Mouse (Mus musculus) kidney, adult 8-10 months (tissue): ENCODE measurements around the gene Brk1.

ENCODE experiments used
- DNase-seq, 2 experiments: peaks; one replicate each; pipeline ENCODE4 v3.0.0; 2022

Brk1 gene

DNA sequence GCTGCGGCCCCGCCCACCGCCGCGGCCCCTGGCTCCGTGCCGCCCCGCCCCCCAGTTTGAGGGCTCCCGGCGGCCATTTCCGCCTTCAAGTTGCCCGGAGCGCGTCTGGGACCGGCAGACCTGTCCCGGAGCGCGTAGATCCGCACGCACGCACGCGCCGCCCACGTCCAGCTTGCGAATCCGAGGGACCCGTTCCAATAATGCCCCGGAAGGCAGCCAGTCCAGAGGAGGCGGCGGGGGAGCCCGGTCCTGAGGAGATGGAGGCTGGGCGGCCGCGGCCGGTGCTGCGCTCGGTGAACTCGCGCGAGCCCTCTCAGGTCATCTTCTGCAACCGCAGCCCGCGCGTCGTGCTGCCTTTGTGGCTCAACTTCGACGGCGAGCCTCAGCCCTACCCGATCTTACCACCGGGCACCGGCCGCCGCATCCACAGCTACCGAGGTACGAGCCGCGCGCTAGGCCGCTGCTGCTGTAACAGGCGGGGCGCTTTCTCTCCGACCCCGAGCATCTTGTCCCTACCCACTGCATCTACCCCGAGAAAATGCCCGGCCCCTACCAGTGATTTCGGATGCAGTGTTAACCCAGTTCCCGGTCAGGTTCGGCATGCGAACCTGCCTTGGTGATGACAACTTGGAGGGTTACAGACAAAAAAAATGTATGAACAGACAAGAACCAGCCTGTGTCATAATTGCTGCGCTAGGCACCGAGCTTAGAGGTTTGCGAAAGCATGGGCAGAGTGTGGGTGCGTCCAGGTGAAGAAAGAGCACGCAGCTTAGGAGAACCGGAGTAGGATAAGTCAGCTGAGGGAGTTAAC, 19.6 kb downstream of the Brk1 start, which contains the start of gene Vhl:
TSS of gene Vhl (plus strand) at position 19 of the 811 bp plus-strand sequence.
- peak; percentile 89 for DNase-seq

DNA sequence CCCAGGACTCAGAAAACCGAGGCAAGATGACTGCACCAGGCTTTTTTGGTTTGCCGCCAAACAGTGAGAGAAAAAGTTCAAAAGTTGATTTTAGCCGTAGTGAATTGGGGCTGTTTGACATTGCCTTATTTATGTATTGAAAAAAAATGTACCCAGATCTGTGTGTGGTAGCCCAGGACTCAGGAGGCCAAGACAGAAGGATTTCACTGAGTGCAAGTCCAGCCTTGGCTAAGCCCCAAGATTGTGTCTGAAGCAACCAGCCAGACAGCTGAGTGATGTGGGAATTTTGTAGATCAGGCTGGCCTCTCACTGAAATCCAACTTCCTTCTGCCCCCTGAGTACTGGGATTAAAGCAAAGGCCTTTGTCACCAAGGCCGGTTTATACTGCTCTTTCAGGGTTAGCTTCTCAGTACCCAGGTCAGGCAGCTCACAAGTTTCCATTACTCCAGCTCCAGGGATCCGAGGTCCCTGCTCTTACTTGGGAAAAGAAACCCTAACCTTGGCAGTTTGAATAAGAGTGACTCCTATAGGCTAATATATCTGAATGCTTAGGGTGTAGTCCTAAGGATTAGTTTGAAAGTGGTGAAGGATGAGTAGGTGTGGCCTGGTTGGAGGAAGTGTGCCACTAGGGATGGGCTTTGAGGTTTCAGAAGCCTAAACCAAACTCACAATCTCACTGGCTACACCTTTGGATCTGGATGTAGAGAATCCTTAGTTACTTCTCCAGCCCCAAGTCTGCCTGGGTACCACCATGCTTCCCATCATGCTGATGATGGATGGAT, 20.6 kb downstream of the Brk1 start:
- DNase-seq = no peak

GRCm38 (mm10) chr6:113630322-113630721, 25.8 kb downstream of the Brk1 start:
- DNase-seq = no peak

- no peak for DNase-seq
These were observed 28.3 kb downstream of the Brk1 start for GRCm38 (mm10) chr6:113632863-113633262.

- DNase-seq = peak; percentile 94 to 98
These were observed 33.9 kb downstream of the Brk1 start, which contains the start of gene Irak2 for GRCm38 (mm10) chr6:113638302-113639040. Irak2 (plus strand) TSS chr6:113638467.

DNA sequence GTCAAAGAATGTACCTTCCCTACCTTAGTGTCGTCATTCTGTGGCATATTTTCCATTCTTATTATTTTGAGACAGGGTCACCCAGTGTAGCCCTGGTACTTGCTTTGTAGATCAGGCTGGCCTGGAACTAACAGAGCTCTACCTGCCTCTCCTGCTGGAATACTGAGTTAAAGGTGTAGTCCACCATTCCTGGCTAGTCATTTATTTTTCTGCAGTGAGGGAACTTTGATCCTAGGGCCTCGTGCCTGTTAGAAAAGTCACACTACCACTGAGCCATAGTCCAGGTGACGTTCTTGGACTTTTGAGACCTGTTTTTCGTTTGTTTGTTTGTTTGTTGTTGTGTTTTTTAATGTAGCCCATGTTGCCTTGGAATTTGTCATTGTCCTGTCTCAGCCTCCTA, 34.6 kb downstream of the Brk1 start:
- peak; percentile 68 to 74 for DNase-seq

- DNase-seq = no peak
These were observed 38.0 kb downstream of the Brk1 start for GRCm38 (mm10) chr6:113642605-113643004.

- DNase-seq = no peak
These were observed 38.4 kb downstream of the Brk1 start for GRCm38 (mm10) chr6:113643021-113643420.

DNA sequence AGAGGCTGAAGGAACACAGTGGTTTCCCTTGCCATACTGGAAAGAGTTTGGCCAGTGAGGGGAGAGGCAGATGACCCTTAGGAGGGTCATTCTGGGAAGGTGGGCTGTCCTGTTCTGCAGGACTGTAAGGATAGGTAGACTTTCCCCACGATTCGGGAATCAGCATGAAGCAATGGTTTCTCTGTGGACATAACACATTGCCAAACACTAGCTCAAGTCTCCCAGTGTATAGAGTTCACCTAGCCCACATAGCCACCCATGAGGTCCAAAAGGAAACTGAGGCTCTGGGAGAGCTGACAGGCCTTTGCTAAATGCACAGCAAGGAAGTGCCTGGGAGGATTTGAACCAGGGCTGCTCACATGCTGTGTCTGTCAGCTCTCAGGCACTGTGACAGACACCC, 39.4 kb downstream of the Brk1 start:
- DNase-seq = no peak

GRCm38 (mm10) chr6:113644808-113645207, 40.2 kb downstream of the Brk1 start:
- peak; percentile 60 to 77 for DNase-seq

DNA sequence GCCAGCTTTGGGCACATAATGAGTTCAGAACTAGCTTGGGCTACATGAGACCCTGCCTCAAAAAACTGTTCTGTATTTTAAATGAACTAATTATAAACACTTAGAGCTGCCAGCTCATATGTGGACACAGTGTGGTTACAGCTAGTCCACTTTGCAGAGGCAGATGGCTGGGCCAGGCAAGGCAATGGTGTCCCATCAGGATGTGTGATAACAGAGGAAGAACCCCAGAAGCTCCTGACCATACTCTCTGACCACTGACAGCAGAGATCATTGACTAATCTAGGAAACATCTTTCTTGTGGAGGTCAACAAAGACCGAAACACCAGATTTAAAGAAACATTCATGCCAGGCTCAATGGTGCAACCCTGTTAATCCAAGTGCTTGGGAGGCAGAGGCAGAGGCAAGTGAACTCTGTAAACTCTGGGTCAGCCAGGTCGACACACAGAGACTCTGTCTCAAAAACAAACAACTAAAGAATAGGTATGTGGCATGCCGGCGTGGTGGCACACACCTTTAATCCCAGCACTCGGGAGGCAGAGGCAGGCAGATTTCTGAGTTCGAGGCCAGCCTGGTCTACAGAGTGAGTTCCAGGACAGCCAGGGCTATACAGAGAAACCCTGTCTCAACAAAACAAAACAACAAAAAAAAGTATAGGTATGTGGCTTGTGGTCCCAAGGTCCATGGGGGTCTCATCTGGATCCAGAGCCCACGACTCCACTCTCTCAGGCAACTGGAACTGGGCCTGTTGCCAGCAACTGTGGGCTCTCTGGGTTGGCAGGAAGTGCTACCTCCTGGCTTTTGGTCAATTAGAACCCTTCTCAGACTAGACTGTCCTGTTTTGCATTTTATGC, 45.0 kb downstream of the Brk1 start:
- DNase-seq = no peak

DNA sequence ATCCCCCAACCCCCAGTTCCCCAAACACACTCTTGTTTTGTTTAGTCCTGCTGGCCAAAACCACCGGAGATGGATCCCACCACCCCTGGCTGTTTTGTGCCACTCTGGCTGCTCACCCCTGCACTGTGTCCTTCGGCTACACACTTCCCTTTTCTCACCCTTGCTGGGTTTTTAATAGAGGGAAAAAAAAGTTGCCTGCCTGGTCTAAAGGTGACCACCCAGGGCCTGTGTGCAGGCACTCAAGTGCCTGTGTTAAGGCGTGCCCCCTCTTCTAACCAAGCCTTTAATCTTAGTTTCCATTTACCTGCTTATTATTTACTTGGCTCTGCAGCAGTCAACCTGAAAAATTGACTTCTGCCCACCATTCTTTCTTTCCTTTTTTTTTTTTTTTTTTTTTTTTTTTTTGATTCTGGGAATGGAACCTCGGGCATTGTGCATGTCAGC, 45.6 kb downstream of the Brk1 start:
- no peak for DNase-seq

GRCm38 (mm10) chr6:113651626-113652025, 47.1 kb downstream of the Brk1 start:
- DNase-seq = no peak

DNA sequence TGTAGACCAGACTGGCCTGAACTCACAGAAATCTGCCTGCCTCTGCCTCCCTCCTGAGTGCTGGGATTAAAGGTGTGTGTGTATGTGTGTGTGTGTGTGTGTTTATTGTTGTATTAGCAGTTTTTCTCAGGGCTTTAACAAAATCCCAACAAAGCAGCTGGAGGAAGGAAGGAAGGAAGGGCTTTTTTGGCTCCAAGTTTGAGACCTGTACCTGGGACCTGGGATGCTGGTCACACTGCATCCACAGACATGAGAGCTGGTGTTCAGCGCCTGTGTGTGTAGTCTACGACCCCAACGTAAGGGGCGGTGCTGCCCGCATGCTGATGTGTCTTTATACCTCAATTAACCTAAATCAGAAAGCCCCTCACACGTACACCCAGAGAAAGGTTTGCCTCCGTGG, 49.0 kb downstream of the Brk1 start:
- DNase-seq = no peak

- no peak for DNase-seq
These were observed 49.5 kb downstream of the Brk1 start for GRCm38 (mm10) chr6:113654102-113654501.

DNA sequence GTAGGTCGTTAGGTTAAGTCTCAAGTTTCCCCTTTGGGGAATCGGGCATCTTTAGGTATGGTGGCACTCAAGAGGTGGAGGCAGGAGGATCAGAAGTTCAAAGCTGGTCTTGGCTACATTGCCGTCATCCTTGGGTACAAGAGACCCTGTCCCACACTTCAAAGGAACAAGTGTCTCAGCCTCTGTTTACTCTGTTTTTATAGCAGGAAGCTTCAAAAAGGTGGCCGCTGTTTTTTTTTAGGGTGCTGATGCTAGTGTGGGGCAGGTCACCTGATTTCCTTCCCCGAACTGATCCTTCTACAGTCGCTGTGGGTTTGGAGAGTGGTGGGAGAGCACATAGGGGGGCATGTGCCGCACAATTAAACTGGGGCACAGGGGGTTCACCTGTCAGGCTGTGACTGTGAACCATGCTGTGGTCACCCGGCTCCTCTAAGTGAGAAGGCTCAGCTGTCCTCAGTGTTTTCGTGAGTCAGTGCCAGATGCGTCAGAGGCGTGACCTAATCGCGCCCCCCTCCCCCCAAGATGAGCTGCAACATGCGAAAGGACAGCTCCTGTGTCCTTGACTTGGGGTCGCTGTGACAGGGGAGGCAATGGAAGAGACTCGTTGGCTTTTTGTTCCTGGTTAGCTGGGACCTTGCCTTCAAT, 50.3 kb downstream of the Brk1 start:
- no peak for DNase-seq

- peak in 1 of 2 experiments; percentile 50 for DNase-seq
These were observed 50.9 kb downstream of the Brk1 start for GRCm38 (mm10) chr6:113655475-113655874.

DNA sequence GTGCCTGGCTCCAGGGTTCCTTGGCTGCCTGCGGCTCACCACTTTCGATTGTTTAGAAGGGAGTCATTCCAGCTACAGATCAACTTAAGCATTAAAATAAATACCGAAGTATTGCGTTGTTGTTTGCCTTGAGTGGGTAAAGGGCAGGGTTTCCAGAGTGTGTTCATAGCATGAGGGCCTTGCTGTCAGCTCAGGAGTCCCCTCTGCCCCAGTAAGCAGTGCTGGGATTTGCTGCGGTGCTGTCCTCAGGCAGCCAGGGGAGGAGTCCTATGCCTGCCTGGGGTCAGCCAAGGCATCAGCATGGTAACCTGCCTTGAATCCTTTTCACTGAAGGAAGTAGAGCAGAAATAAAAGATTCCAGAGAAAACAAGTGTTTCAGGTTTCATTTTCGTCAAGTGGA, 52.3 kb downstream of the Brk1 start:
- DNase-seq = no peak

GRCm38 (mm10) chr6:113658226-113658625, 53.7 kb downstream of the Brk1 start:
- peak in 1 of 2 experiments; percentile 42 for DNase-seq

GRCm38 (mm10) chr6:113659648-113660491, 55.3 kb downstream of the Brk1 start:
- no peak for DNase-seq
